Mouse (Mus musculus): ENCODE measurements around the gene Tanc1. TPM values are rescaled to one million over a fixed set of nuclear protein-coding genes. Genes with fewer than 3 reads are reported as not detected.

The Tanc1 gene
- polyA plus RNA-seq, 1 experiment from 2014 or later: 27.3 TPM

- 0 out of 2 replicates have a peak, but pooled peaks cover 4% of the 10 kb centered on the region for H3K36me3 ChIP-seq (ENCODE audit: control insufficient read depth, insufficient read depth)
- no peak overlapping the region for H3K4me2 ChIP-seq (ENCODE audit: low read depth, low read length)
- H3K4me1 ChIP-seq (ENCODE audit: control insufficient read depth, insufficient read depth, low read length): peaks cover 36% of the 10 kb centered on the region
- H3K27ac ChIP-seq (ENCODE audit: low read length): no peak overlapping the region
- H3K9ac ChIP-seq (ENCODE audit: low read length): 0 out of 2 replicates have a peak overlapping the region, but pooled peaks have one; percentile 7
- no peaks in the 10 kb centered on the region for H3K9me3 ChIP-seq (replicated peaks; ENCODE audit: control insufficient read depth, low read length)
- no peak overlapping the region for H3K4me3 ChIP-seq (ENCODE audit: low read length)
- H3K27me3 ChIP-seq (ENCODE audit: control insufficient read depth, insufficient read depth, low read length): no peaks in the 10 kb centered on the region
- ATAC-seq (replicated peaks; ENCODE audit: extremely low read depth, insufficient read depth, low FRiP score): no peak
- 72% methylated on average over 8 of the region's 8 CpGs for WGBS
Observed at GRCm38 (mm10) chr2:59771708-59772107, 159.9 kb downstream of the Tanc1 start.

GRCm38 (mm10) chr2:59772261-59772683 is 160.4 kb downstream of the Tanc1 start:
- WGBS: 37% methylated on average over 12 of the region's 12 CpGs
- Histone ChIP-seq H3K36me3 (ENCODE audit: control insufficient read depth, insufficient read depth) (0 out of 2 replicates have a peak, but pooled peaks cover 4% of the 10 kb centered on the region), H3K4me2 (ENCODE audit: low read depth, low read length) (peak overlapping the region; percentile 38; the same call in 1 of the 2 replicates), H3K27ac (ENCODE audit: low read length) (peak overlapping the region; percentile 68), H3K4me1 (ENCODE audit: control insufficient read depth, insufficient read depth, low read length) (peaks cover 36% of the 10 kb centered on the region), H3K4me3 (ENCODE audit: low read length) (peak overlapping the region; percentile 11; the same call in 1 of the 2 replicates), H3K9ac (ENCODE audit: low read length) (peak overlapping the region; percentile 58), H3K27me3 (ENCODE audit: control insufficient read depth, insufficient read depth, low read length) (no peaks in the 10 kb centered on the region), H3K9me3 (replicated peaks; ENCODE audit: control insufficient read depth, low read length) (no peaks in the 10 kb centered on the region)
- peak; percentile 52; the same call in 1 of the 2 replicates for ATAC-seq (replicated peaks; ENCODE audit: extremely low read depth, insufficient read depth, low FRiP score)

- Histone ChIP-seq H3K27me3 (ENCODE audit: control insufficient read depth, insufficient read depth, low read length) (no peaks in the 10 kb centered on the region), H3K27ac (ENCODE audit: low read length) (no peak overlapping the region), H3K4me1 (ENCODE audit: control insufficient read depth, insufficient read depth, low read length) (peaks cover 24% of the 10 kb centered on the region), H3K4me2 (ENCODE audit: low read depth, low read length) (no peak overlapping the region), H3K36me3 (ENCODE audit: control insufficient read depth, insufficient read depth) (0 out of 2 replicates have a peak, but pooled peaks cover 4% of the 10 kb centered on the region), H3K9ac (ENCODE audit: low read length) (no peak overlapping the region), H3K9me3 (replicated peaks; ENCODE audit: control insufficient read depth, low read length) (no peaks in the 10 kb centered on the region), H3K4me3 (ENCODE audit: low read length) (no peak overlapping the region)
- ATAC-seq (replicated peaks; ENCODE audit: extremely low read depth, insufficient read depth, low FRiP score): no peak
- WGBS: 82% methylated on average over 6 of the region's 6 CpGs
Observed at GRCm38 (mm10) chr2:59774374-59774773, 162.5 kb downstream of the Tanc1 start.

- 0 out of 2 replicates have a peak, but pooled peaks cover 4% of the 10 kb centered on the region for H3K36me3 ChIP-seq (ENCODE audit: control insufficient read depth, insufficient read depth)
- H3K27me3 ChIP-seq (ENCODE audit: control insufficient read depth, insufficient read depth, low read length): no peaks in the 10 kb centered on the region
- H3K27ac ChIP-seq (ENCODE audit: low read length): no peak overlapping the region
- H3K9me3 ChIP-seq (replicated peaks; ENCODE audit: control insufficient read depth, low read length): no peaks in the 10 kb centered on the region
- peaks cover 22% of the 10 kb centered on the region for H3K4me1 ChIP-seq (ENCODE audit: control insufficient read depth, insufficient read depth, low read length)
- no peak overlapping the region for H3K9ac ChIP-seq (ENCODE audit: low read length)
- 74% methylated on average over 5 of the region's 5 CpGs for WGBS
- no peak overlapping the region for H3K4me2 ChIP-seq (ENCODE audit: low read depth, low read length)
- ATAC-seq (replicated peaks; ENCODE audit: extremely low read depth, insufficient read depth, low FRiP score): no peak
- H3K4me3 ChIP-seq (ENCODE audit: low read length): no peak overlapping the region
Observed at GRCm38 (mm10) chr2:59775148-59775547, 163.3 kb downstream of the Tanc1 start.

GRCm38 (mm10) chr2:59775820-59776219 is 164.0 kb downstream of the Tanc1 start:
- Histone ChIP-seq H3K4me3 (ENCODE audit: low read length) (no peak overlapping the region), H3K4me1 (ENCODE audit: control insufficient read depth, insufficient read depth, low read length) (peaks cover 20% of the 10 kb centered on the region), H3K9me3 (replicated peaks; ENCODE audit: control insufficient read depth, low read length) (no peaks in the 10 kb centered on the region), H3K36me3 (ENCODE audit: control insufficient read depth, insufficient read depth) (0 out of 2 replicates have a peak, but pooled peaks cover 4% of the 10 kb centered on the region), H3K27me3 (ENCODE audit: control insufficient read depth, insufficient read depth, low read length) (no peaks in the 10 kb centered on the region), H3K27ac (ENCODE audit: low read length) (no peak overlapping the region), H3K9ac (ENCODE audit: low read length) (no peak overlapping the region), H3K4me2 (ENCODE audit: low read depth, low read length) (no peak overlapping the region)
- WGBS: 85% methylated on average over 6 of the region's 6 CpGs
- no peak for ATAC-seq (replicated peaks; ENCODE audit: extremely low read depth, insufficient read depth, low FRiP score)

GRCm38 (mm10) chr2:59779355-59779754 is 167.5 kb downstream of the Tanc1 start:
- H3K27me3 ChIP-seq (ENCODE audit: control insufficient read depth, insufficient read depth, low read length): no peaks in the 10 kb centered on the region
- no peaks in the 10 kb centered on the region for H3K36me3 ChIP-seq (ENCODE audit: control insufficient read depth, insufficient read depth)
- 82% methylated on average over 10 of the region's 10 CpGs for WGBS
- no peak overlapping the region for H3K27ac ChIP-seq (ENCODE audit: low read length)
- H3K4me2 ChIP-seq (ENCODE audit: low read depth, low read length): no peak overlapping the region
- H3K4me1 ChIP-seq (ENCODE audit: control insufficient read depth, insufficient read depth, low read length): peaks cover 33% of the 10 kb centered on the region
- H3K9me3 ChIP-seq (replicated peaks; ENCODE audit: control insufficient read depth, low read length): no peaks in the 10 kb centered on the region
- no peak overlapping the region for H3K4me3 ChIP-seq (ENCODE audit: low read length)
- no peak for ATAC-seq (replicated peaks; ENCODE audit: extremely low read depth, insufficient read depth, low FRiP score)
- H3K9ac ChIP-seq (ENCODE audit: low read length): no peak overlapping the region

GRCm38 (mm10) chr2:59780240-59780639 is 168.4 kb downstream of the Tanc1 start:
- 89% methylated on average over 5 of the region's 5 CpGs for WGBS
- no peak for ATAC-seq (replicated peaks; ENCODE audit: extremely low read depth, insufficient read depth, low FRiP score)
- H3K4me1 ChIP-seq (ENCODE audit: control insufficient read depth, insufficient read depth, low read length): peaks cover 33% of the 10 kb centered on the region
- H3K4me3 ChIP-seq (ENCODE audit: low read length): no peak overlapping the region
- H3K36me3 ChIP-seq (ENCODE audit: control insufficient read depth, insufficient read depth): 0 out of 2 replicates have a peak, but pooled peaks cover under 1% of the 10 kb centered on the region
- no peaks in the 10 kb centered on the region for H3K27me3 ChIP-seq (ENCODE audit: control insufficient read depth, insufficient read depth, low read length)
- H3K9me3 ChIP-seq (replicated peaks; ENCODE audit: control insufficient read depth, low read length): no peaks in the 10 kb centered on the region
- H3K9ac ChIP-seq (ENCODE audit: low read length): no peak overlapping the region
- H3K4me2 ChIP-seq (ENCODE audit: low read depth, low read length): no peak overlapping the region
- H3K27ac ChIP-seq (ENCODE audit: low read length): no peak overlapping the region

- no peaks in the 10 kb centered on the region for H3K27me3 ChIP-seq (ENCODE audit: control insufficient read depth, insufficient read depth, low read length)
- H3K4me2 ChIP-seq (ENCODE audit: low read depth, low read length): peak overlapping the region; percentile 6; the same call in 1 of the 2 replicates
- H3K9ac ChIP-seq (ENCODE audit: low read length): no peak overlapping the region
- no peak overlapping the region for H3K4me3 ChIP-seq (ENCODE audit: low read length)
- peak overlapping the region; percentile 56 for H3K27ac ChIP-seq (ENCODE audit: low read length)
- WGBS: 33% methylated on average over 12 of the region's 12 CpGs
- H3K9me3 ChIP-seq (replicated peaks; ENCODE audit: control insufficient read depth, low read length): no peaks in the 10 kb centered on the region
- H3K4me1 ChIP-seq (ENCODE audit: control insufficient read depth, insufficient read depth, low read length): peaks cover 31% of the 10 kb centered on the region
- ATAC-seq (replicated peaks; ENCODE audit: extremely low read depth, insufficient read depth, low FRiP score): peak; percentile 64; the same call in 1 of the 2 replicates
- peaks cover 13% of the 10 kb centered on the region; the same call in 1 of the 2 replicates for H3K36me3 ChIP-seq (ENCODE audit: control insufficient read depth, insufficient read depth)
Observed at GRCm38 (mm10) chr2:59783055-59783831, 171.4 kb downstream of the Tanc1 start.

All from heart, embryonic 16.5 days (tissue).